23 mouse cellular contexts compared by ENCODE assay signal in genomic region chr10:9227361-9227760, GRCm38 (mm10).
A peak's percentile ranks its signal among the peaks of the same experiment; 100 is the strongest.
DNase-seq lines count a peak whose midpoint lies in the region; ATAC-seq and TF ChIP-seq lines count a peak whose summit lies in the region.
"Had no signal": no experiment of that assay in that cellular context is flagged by ENCODE, and none has a peak within 500 bp of the region (broad histone marks: within the 10 kb centered on the region; RNA-seq: fewer than 3 reads in every experiment).

No protein-coding gene starts in this region.

- H3K9me3 ChIP-seq in forebrain, embryonic 14.5 days (replicated peaks; ENCODE audit: control insufficient read depth, low read length), result no peaks in the 10 kb centered on the region
- H3K9me3 ChIP-seq in forebrain, postnatal 0 days (ENCODE audit: low read length), result no peaks in the 10 kb centered on the region
- H3K9me3 ChIP-seq: embryonic facial prominence, embryonic 15.5 days; G1E; heart, embryonic 12.5 days; hindbrain, embryonic 15.5 days had no signal

- H3K9ac ChIP-seq in forebrain, embryonic 14.5 days (ENCODE audit: low read length), result no peak overlapping the region
- no peak overlapping the region for H3K9ac ChIP-seq in forebrain, postnatal 0 days
- H3K9ac ChIP-seq: embryonic facial prominence, embryonic 15.5 days; heart, embryonic 12.5 days; hindbrain, embryonic 15.5 days had no signal

- no peaks in the 10 kb centered on the region for H3K27me3 ChIP-seq in forebrain, embryonic 14.5 days (replicated peaks; ENCODE audit: control insufficient read depth, insufficient read depth, low read length)
- H3K27me3 ChIP-seq in forebrain, postnatal 0 days (ENCODE audit: insufficient read depth, low read length), result no peaks in the 10 kb centered on the region
- H3K27me3 ChIP-seq: embryonic facial prominence, embryonic 15.5 days; heart, embryonic 12.5 days; hindbrain, embryonic 15.5 days had no signal

- DNase-seq in embryo, embryonic 10 days (ENCODE audit: low spot score), result peak; percentile 19
- DNase-seq in embryo, embryonic 9.5 days (ENCODE audit: extremely low spot score), result no peak
- peak; percentile 47 for DNase-seq in forebrain, embryonic 14.5 days (ENCODE audit: low spot score)
- DNase-seq in forebrain, postnatal 0 days, result no peak
- DNase-seq in MN1 (ENCODE audit: low spot score), result peak; percentile 47
- peak; percentile 10 for DNase-seq in hindlimb bud, embryonic 11.5 days (ENCODE audit: extremely low spot score, low read depth, low spot score)
- DNase-seq in spleen, adult 12 weeks (ENCODE audit: low spot score), result no peak
- DNase-seq: adrenal gland, postnatal 10 days; B cell, adult 2 months; cerebellum, adult 11-12 months; cerebellum, adult 9-11 months; cerebellum, postnatal 36 days; gastrocnemius, adult 2 months; gastrocnemius, postnatal 25 days; kidney, adult 8-10 months had no signal

- no peak overlapping the region for H3K4me3 ChIP-seq in forebrain, embryonic 14.5 days (ENCODE audit: low read depth, low read length)
- H3K4me3 ChIP-seq in forebrain, postnatal 0 days (ENCODE audit: low read depth, low read length), result no peak overlapping the region
- H3K4me3 ChIP-seq: embryonic facial prominence, embryonic 15.5 days; erythroblast, embryonic 14.5 days; gastrocnemius, adult 2 months; heart, embryonic 12.5 days; hindbrain, embryonic 15.5 days had no signal

- TF ChIP-seq CTCF in forebrain, postnatal 0 days (IDR thresholded peaks at IDR 0.05; ENCODE audit: low read depth), result no peak

- H3K4me1 ChIP-seq in forebrain, embryonic 14.5 days (ENCODE audit: control insufficient read depth, insufficient read depth, low read length), result peaks cover 8% of the 10 kb centered on the region; the same call in 1 of the 2 replicates
- no peaks in the 10 kb centered on the region for H3K4me1 ChIP-seq in forebrain, postnatal 0 days (ENCODE audit: insufficient read depth)
- H3K4me1 ChIP-seq: embryonic facial prominence, embryonic 15.5 days; heart, embryonic 12.5 days; hindbrain, embryonic 15.5 days had no signal

- no peak overlapping the region for H3K27ac ChIP-seq in forebrain, embryonic 14.5 days (ENCODE audit: low read depth, low read length)
- no peak overlapping the region for H3K27ac ChIP-seq in forebrain, postnatal 0 days (ENCODE audit: low read depth, low read length)
- H3K27ac ChIP-seq: embryonic facial prominence, embryonic 15.5 days; gastrocnemius, adult 2 months; hindbrain, embryonic 15.5 days had no signal

- no peak overlapping the region for H3K4me2 ChIP-seq in forebrain, embryonic 14.5 days (ENCODE audit: low read length)
- no peak overlapping the region for H3K4me2 ChIP-seq in forebrain, postnatal 0 days (ENCODE audit: low read depth)
- H3K4me2 ChIP-seq: embryonic facial prominence, embryonic 15.5 days; heart, embryonic 12.5 days; hindbrain, embryonic 15.5 days had no signal

- ATAC-seq in forebrain, embryonic 14.5 days, result 0 out of 2 replicates have a peak, but pooled peaks have one; percentile 29
- ATAC-seq in forebrain, postnatal 0 days, result no peak
- ATAC-seq: CD4-positive, CD25-positive, alpha-beta regulatory T cell, adult 4 months; inflammation-experienced regulatory T-cells, adult 6 months; intestine, postnatal 0 days had no signal

- WGBS in forebrain, embryonic 14.5 days, result 3% methylated on average over 1 of the region's 1 CpGs
- WGBS in forebrain, postnatal 0 days, result 18% methylated on average over 1 of the region's 1 CpGs

- no peaks in the 10 kb centered on the region for H3K36me3 ChIP-seq in forebrain, embryonic 14.5 days (ENCODE audit: control insufficient read depth, insufficient read depth, low read length)
- H3K36me3 ChIP-seq in forebrain, postnatal 0 days (ENCODE audit: insufficient read depth), result no peaks in the 10 kb centered on the region
- H3K36me3 ChIP-seq: embryonic facial prominence, embryonic 15.5 days; G1E; heart, embryonic 12.5 days; hindbrain, embryonic 15.5 days had no signal

Comparison
In these comparisons a context has a peak if more than half of its experiments do, and no peak if none do; other contexts are left out.
1. DNase-seq: peak in embryo, embryonic 10 days (single experiment), forebrain, embryonic 14.5 days (single experiment), MN1 (single experiment) and hindlimb bud, embryonic 11.5 days (single experiment); none in embryo, embryonic 9.5 days (single experiment), forebrain, postnatal 0 days (single experiment) and spleen, adult 12 weeks (single experiment).